Mouse (Mus musculus) stomach, postnatal 0 days (tissue): ENCODE measurements around the gene St13.

Source experiments
- CTCF ChIP-seq: IDR thresholded peaks from 2 replicates; pipeline ENCODE4 v1.5.1; 2016; ENCODE audit warnings: antibody characterized with exemption, low read depth, mild to moderate bottlenecking, moderate library complexity
- EP300 ChIP-seq: optimal IDR thresholded peaks from 2 replicates; pipeline ENCODE3; 2016; ENCODE audit warnings: antibody characterized with exemption

- TF ChIP-seq CTCF = no peak
- no peak for TF ChIP-seq EP300
Measured at GRCm38 (mm10) chr15:81330816-81331433, 69.0 kb downstream of the St13 start.
